ENCODE assay signal across 23 mouse cellular contexts in the genomic region with DNA sequence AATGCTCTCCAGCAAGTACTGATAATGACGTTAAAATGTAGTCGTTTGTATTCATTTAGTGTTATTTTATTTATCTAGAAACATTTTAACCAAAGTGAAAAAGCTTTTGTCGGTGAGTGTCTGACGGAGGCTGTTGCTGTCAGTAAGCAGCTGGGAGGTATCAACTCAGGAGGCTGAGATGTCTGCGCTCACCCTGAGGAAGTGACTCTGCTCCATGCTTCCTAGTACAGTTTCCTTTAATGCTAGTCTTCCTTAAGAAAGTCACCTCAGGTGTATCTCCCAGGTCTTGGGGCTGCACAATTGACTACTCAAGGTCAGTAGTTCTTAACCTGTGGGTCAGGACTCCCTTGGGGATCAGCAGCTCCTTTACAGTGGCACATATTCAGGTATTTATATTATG.
"Had no signal": no experiment of that assay in that cellular context is flagged by ENCODE, and none has a peak within 500 bp of the region (broad histone marks: within the 10 kb centered on the region; RNA-seq: fewer than 3 reads in every experiment).

No protein-coding gene starts in this region.

- DNase-seq: forebrain, postnatal 0 days; gastrocnemius, postnatal 14 days; gastrocnemius, postnatal 36 days; heart, adult 2 months; heart, postnatal 14 days; heart, postnatal 36 days; kidney, adult 11 months; kidney, adult 9 months; kidney, postnatal 36 days; layer of hippocampus, postnatal 36 days; left cerebral cortex, postnatal 4 days had no signal

- H3K9ac ChIP-seq: forebrain, embryonic 15.5 days; forebrain, postnatal 0 days; heart, embryonic 13.5 days; heart, embryonic 15.5 days; hindbrain, embryonic 13.5 days; hindbrain, embryonic 15.5 days; intestine, embryonic 15.5 days; limb, embryonic 13.5 days; limb, embryonic 15.5 days; liver, embryonic 12.5 days; liver, embryonic 14.5 days had no signal

- H3K27me3 ChIP-seq: forebrain, embryonic 15.5 days; heart, embryonic 13.5 days; heart, embryonic 15.5 days; hindbrain, embryonic 13.5 days; hindbrain, embryonic 15.5 days; intestine, embryonic 15.5 days; limb, embryonic 13.5 days; limb, embryonic 15.5 days; liver, embryonic 12.5 days had no signal

- ATAC-seq: forebrain, embryonic 15.5 days; forebrain, postnatal 0 days; hindbrain, postnatal 0 days; intestine, embryonic 15.5 days; liver, embryonic 12.5 days had no signal

- H3K4me1 ChIP-seq: forebrain, embryonic 15.5 days; heart, embryonic 13.5 days; heart, embryonic 15.5 days; hindbrain, embryonic 13.5 days; hindbrain, embryonic 15.5 days; intestine, embryonic 15.5 days; limb, embryonic 13.5 days; limb, embryonic 15.5 days; liver, embryonic 12.5 days had no signal

- H3K4me2 ChIP-seq: forebrain, embryonic 15.5 days; heart, embryonic 11.5 days; heart, embryonic 13.5 days; heart, embryonic 15.5 days; hindbrain, embryonic 13.5 days; hindbrain, embryonic 15.5 days; intestine, embryonic 15.5 days; limb, embryonic 13.5 days; limb, embryonic 15.5 days; liver, embryonic 12.5 days had no signal

- H3K9me3 ChIP-seq: forebrain, embryonic 15.5 days; heart, embryonic 13.5 days; heart, embryonic 15.5 days; hindbrain, embryonic 13.5 days; hindbrain, embryonic 15.5 days; intestine, embryonic 15.5 days; limb, embryonic 13.5 days; limb, embryonic 15.5 days; liver, embryonic 12.5 days had no signal

- H3K27ac ChIP-seq: forebrain, embryonic 15.5 days; heart, adult 2 months; heart, embryonic 13.5 days; heart, embryonic 15.5 days; hindbrain, embryonic 13.5 days; hindbrain, embryonic 15.5 days; hindbrain, postnatal 0 days; intestine, embryonic 15.5 days; limb, embryonic 13.5 days; limb, embryonic 15.5 days; liver, embryonic 12.5 days; liver, embryonic 14.5 days had no signal

- H3K4me3 ChIP-seq: forebrain, embryonic 15.5 days; heart, adult 2 months; heart, embryonic 13.5 days; heart, embryonic 15.5 days; hindbrain, embryonic 13.5 days; hindbrain, embryonic 15.5 days; intestine, embryonic 15.5 days; limb, embryonic 13.5 days; limb, embryonic 15.5 days; liver, embryonic 12.5 days had no signal

- H3K36me3 ChIP-seq: forebrain, embryonic 15.5 days; heart, embryonic 13.5 days; heart, embryonic 15.5 days; hindbrain, embryonic 13.5 days; hindbrain, embryonic 15.5 days; intestine, embryonic 15.5 days; limb, embryonic 13.5 days; limb, embryonic 15.5 days; liver, embryonic 12.5 days had no signal
